Mouse (Mus musculus) ES-Bruce4 (cell line): ENCODE results near the gene Sectm1b.

Source experiments
- CTCF ChIP-seq: IDR thresholded peaks from one replicate; pipeline ENCODE4 v1.8.1; 2011; ENCODE audit warnings: low read depth, low read length
- EP300 ChIP-seq: IDR thresholded peaks from 2 replicates; pipeline ENCODE4 v1.6.1; 2011; ENCODE audit warnings: low read depth, low read length; ENCODE audit not compliant: insufficient read depth
- POLR2A ChIP-seq: IDR thresholded peaks from one replicate; pipeline ENCODE4 v1.8.1; 2011; ENCODE audit warnings: low read length; ENCODE audit not compliant: insufficient read depth

DNA sequence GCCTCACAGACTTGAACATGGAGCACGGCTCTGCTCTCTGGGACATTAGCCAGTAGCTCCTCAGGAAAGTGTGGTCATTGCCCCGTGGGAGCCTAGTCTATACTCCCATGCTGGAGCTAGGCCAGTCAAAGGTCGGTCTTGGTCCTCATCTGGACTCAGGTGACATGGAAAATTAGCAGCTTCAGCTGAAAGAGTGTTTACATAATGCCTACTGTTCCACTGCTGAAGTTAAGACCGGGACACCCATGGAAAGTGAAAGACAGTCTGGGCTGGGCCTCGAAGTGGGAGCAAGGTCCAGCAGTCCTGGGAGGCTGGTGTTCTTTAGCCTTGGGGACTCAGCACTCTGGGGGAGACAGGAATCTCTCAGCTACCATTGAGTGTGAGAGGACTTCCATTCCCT is 5.2 kb downstream of the Sectm1b start:
- TF ChIP-seq POLR2A (no peak), CTCF (no peak), EP300 (no peak)
